Mouse (Mus musculus) lung, adult 2 months (tissue): ENCODE measurements at regions not wholly inside any gene's neighbourhood (a gene's known extent, or its start where the extent isn't known, plus 50 kb on each side); places are given as distances from the start of the nearest gene placed in this dataset.

Experiments
- DNase-seq: peaks from one replicate; pipeline ENCODE4 v3.0.0; 2022
- H3K4me1 ChIP-seq: fragments of 200-500 bp; 2 replicates; pipeline ENCODE4 v1.6.1; 2011; ENCODE audit warnings: low read length; ENCODE audit not compliant: control insufficient read depth, insufficient read depth
- H3K4me3 ChIP-seq: fragments of 200-500 bp; replicated peaks from 2 replicates; pipeline ENCODE3; 2011; ENCODE audit warnings: low read depth, mild to moderate bottlenecking, control low read depth, low read length; ENCODE audit errors: extremely low read depth
- CTCF ChIP-seq: fragments of 200-500 bp; IDR thresholded peaks from 2 replicates; pipeline ENCODE4 v1.5.1; 2011; ENCODE audit warnings: mild to moderate bottlenecking, low read length, control low read depth; ENCODE audit not compliant: insufficient read depth
- POLR2A ChIP-seq: fragments of 200-500 bp; IDR thresholded peaks from 2 replicates; pipeline ENCODE4 v1.6.1; 2011; ENCODE audit warnings: low read depth, mild to moderate bottlenecking, control low read depth, low read length, borderline replicate concordance; ENCODE audit errors: extremely low read depth
- WGBS: fragments of 180-500 bp; shearing (Covaris S2); methylation state at CpG from one replicate; pipeline ENCODE4 v1.1.7; 2018; 5-methylcytosine and 5-hydroxymethylcytosine counted together

- TF ChIP-seq CTCF (no peak), POLR2A (no peak)
- WGBS: 87% methylated on average over 3 of the region's 3 CpGs
- no peaks in the 10 kb centered on the region for H3K4me1 ChIP-seq
- no peak for DNase-seq
- H3K4me3 ChIP-seq: no peak overlapping the region
These were observed 59.9 kb upstream of the Gas1 start for GRCm38 (mm10) chr13:60237091-60237490.

GRCm38 (mm10) chr13:60242447-60243109 is 65.4 kb upstream of the Gas1 start:
- Histone ChIP-seq H3K4me3 (no peak overlapping the region), H3K4me1 (no peaks in the 10 kb centered on the region)
- TF ChIP-seq CTCF: no peak
- TF ChIP-seq POLR2A: no peak
- DNase-seq: no peak
- WGBS: 57% methylated on average over 8 of the region's 8 CpGs

- DNase-seq: no peak
- Histone ChIP-seq H3K4me3 (no peak overlapping the region), H3K4me1 (no peaks in the 10 kb centered on the region)
- TF ChIP-seq POLR2A (no peak), CTCF (no peak)
- WGBS: 36% methylated on average over 4 of the region's 4 CpGs
These were observed 65.9 kb upstream of the Gas1 start for GRCm38 (mm10) chr13:60243110-60243481.

- DNase-seq: no peak
- WGBS: 53% methylated on average over 7 of the region's 7 CpGs
- TF ChIP-seq POLR2A: no peak
- TF ChIP-seq CTCF: no peak
- Histone ChIP-seq H3K4me3 (no peak overlapping the region), H3K4me1 (no peaks in the 10 kb centered on the region)
These were observed 78.0 kb upstream of the Gas1 start for GRCm38 (mm10) chr13:60255162-60255561.

- no peak for DNase-seq
- Histone ChIP-seq H3K4me3 (no peak overlapping the region), H3K4me1 (no peaks in the 10 kb centered on the region)
- TF ChIP-seq POLR2A (no peak), CTCF (no peak)
- WGBS: 33% methylated on average over 7 of the region's 7 CpGs
These were observed 78.5 kb upstream of the Gas1 start for GRCm38 (mm10) chr13:60255715-60256114.

GRCm38 (mm10) chr13:60256997-60257396 is 79.8 kb upstream of the Gas1 start:
- no peak for DNase-seq
- no peaks in the 10 kb centered on the region for H3K4me1 ChIP-seq
- H3K4me3 ChIP-seq: no peak overlapping the region
- TF ChIP-seq CTCF (no peak), POLR2A (no peak)
- 60% methylated on average over 8 of the region's 8 CpGs for WGBS

- 50% methylated on average over 3 of the region's 3 CpGs for WGBS
- Histone ChIP-seq H3K4me3 (no peak overlapping the region), H3K4me1 (no peaks in the 10 kb centered on the region)
- TF ChIP-seq POLR2A (no peak), CTCF (no peak)
- no peak for DNase-seq
These were observed 80.7 kb upstream of the Gas1 start for GRCm38 (mm10) chr13:60257878-60258277.

- Histone ChIP-seq H3K4me1 (no peaks in the 10 kb centered on the region), H3K4me3 (no peak overlapping the region)
- no peak for DNase-seq
- 62% methylated on average over 11 of the region's 11 CpGs for WGBS
- TF ChIP-seq POLR2A (no peak), CTCF (no peak)
These were observed 85.4 kb upstream of the Gas1 start for GRCm38 (mm10) chr13:60262449-60263028.

GRCm38 (mm10) chr13:60264504-60264903 is 87.3 kb upstream of the Gas1 start:
- no peaks in the 10 kb centered on the region for H3K4me1 ChIP-seq
- no peak overlapping the region for H3K4me3 ChIP-seq
- 89% methylated on average over 4 of the region's 4 CpGs for WGBS
- TF ChIP-seq POLR2A (no peak), CTCF (0 out of 2 replicates have a peak, but pooled peaks have one; percentile 3)
- DNase-seq: no peak

GRCm38 (mm10) chr13:60267557-60267956 is 90.4 kb upstream of the Gas1 start:
- Histone ChIP-seq H3K4me1 (no peaks in the 10 kb centered on the region), H3K4me3 (no peak overlapping the region)
- DNase-seq: no peak
- WGBS: 13% methylated on average over 12 of the region's 12 CpGs
- no peak for TF ChIP-seq CTCF
- no peak for TF ChIP-seq POLR2A
